Mouse (Mus musculus) limb, embryonic 13.5 days (tissue): ENCODE measurements at regions not wholly inside any gene's neighbourhood (a gene's known extent, or its start where the extent isn't known, plus 50 kb on each side); places are given as distances from the start of the nearest gene placed in this dataset.
"Not testable (repeated sequence)": the region's sequence is repeated elsewhere in the genome, so short reads cannot be mapped to it uniquely, and the experiment has no call there.

Experiments used
- ATAC-seq: fragments of 200-750 bp; cut with Nextera tagmentation; 2 replicates; pipeline ENCODE4 v1.8.0; 2017; ENCODE audit warnings: low read depth, moderate number of reproducible peaks, moderate TSS enrichment; ENCODE audit not compliant: low FRiP score
- H3K27ac ChIP-seq: fragments of 300-500 bp; sonication (generic); 2 replicates; pipeline ENCODE4 v1.5.1; 2015; ENCODE audit warnings: inconsistent platforms, mild to moderate bottlenecking, moderate library complexity
- H3K27me3 ChIP-seq: fragments of 300-500 bp; sonication (generic); 2 replicates; pipeline ENCODE4 v1.6.1; 2015; ENCODE audit warnings: mild to moderate bottlenecking, inconsistent platforms
- H3K36me3 ChIP-seq: fragments of 300-500 bp; sonication (generic); 2 replicates; pipeline ENCODE4 v1.6.1; 2015; ENCODE audit warnings: inconsistent platforms, mild to moderate bottlenecking, moderate library complexity
- H3K4me1 ChIP-seq: fragments of 300-500 bp; sonication (generic); 2 replicates; pipeline ENCODE4 v1.6.1; 2015; ENCODE audit warnings: inconsistent platforms
- H3K4me2 ChIP-seq: fragments of 300-500 bp; sonication (generic); replicated peaks from 2 replicates; pipeline ENCODE4 v1.6.1; 2015; ENCODE audit warnings: inconsistent platforms, mild to moderate bottlenecking, moderate library complexity
- H3K4me3 ChIP-seq: fragments of 300-500 bp; sonication (generic); 2 replicates; pipeline ENCODE4 v1.5.1; 2015; ENCODE audit warnings: moderate library complexity, mild to moderate bottlenecking, inconsistent platforms
- H3K9ac ChIP-seq: fragments of 300-500 bp; sonication (generic); 2 replicates; pipeline ENCODE4 v1.6.1; 2015; ENCODE audit warnings: mild to moderate bottlenecking, inconsistent platforms
- H3K9me3 ChIP-seq: fragments of 300-500 bp; sonication (generic); 2 replicates; pipeline ENCODE4 v1.6.1; 2016; ENCODE audit warnings: inconsistent platforms
- WGBS: fragments of 180-500 bp; shearing (Covaris S2); methylation state at CpG from one replicate; pipeline ENCODE4 v1.1.7; 2015; 5-methylcytosine and 5-hydroxymethylcytosine counted together

GRCm38 (mm10) chr12:117327086-117327485, 189.2 kb upstream of the Rapgef5 start:
- H3K27me3 ChIP-seq, H3K4me2 ChIP-seq, H3K27ac ChIP-seq, H3K9ac ChIP-seq, H3K9me3 ChIP-seq, H3K4me1 ChIP-seq, ATAC-seq, H3K4me3 ChIP-seq, H3K36me3 ChIP-seq: not testable (repeated sequence)
- WGBS, result 66% methylated on average over 5 of the region's 5 CpGs

DNA sequence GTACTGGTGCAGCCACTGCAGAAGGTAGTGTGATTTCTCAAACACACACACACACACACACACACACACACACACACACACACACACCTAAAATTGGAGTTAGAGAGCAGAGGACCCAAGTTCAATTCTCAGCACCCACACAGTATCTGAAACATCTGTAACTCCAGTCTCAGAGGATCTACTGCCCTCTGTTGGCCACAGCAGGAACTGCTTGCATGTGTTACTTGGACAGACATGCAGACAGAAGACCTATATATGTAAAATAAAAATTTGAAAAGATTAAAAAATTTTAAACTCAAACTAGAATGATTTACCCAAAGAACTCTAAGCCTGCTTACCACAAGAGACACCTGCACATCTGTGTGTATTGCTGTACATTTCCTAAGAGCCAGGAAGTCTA, 185.9 kb upstream of the Rapgef5 start:
- no peak overlapping the region for H3K4me3 ChIP-seq
- H3K27me3 ChIP-seq, result no peaks in the 10 kb centered on the region
- H3K36me3 ChIP-seq, result no peaks in the 10 kb centered on the region
- no peaks in the 10 kb centered on the region for H3K4me1 ChIP-seq
- no peak for ATAC-seq
- H3K9ac ChIP-seq, result no peak overlapping the region
- peaks cover 5% of the 10 kb centered on the region; the same call in 1 of the 2 replicates for H3K9me3 ChIP-seq
- H3K27ac ChIP-seq, result no peak overlapping the region
- H3K4me2 ChIP-seq, result no peak overlapping the region

GRCm38 (mm10) chr12:117336856-117337255, 179.4 kb upstream of the Rapgef5 start:
- 63% methylated on average over 4 of the region's 4 CpGs for WGBS
- Histone ChIP-seq H3K4me3 (no peak overlapping the region), H3K9me3 (no peaks in the 10 kb centered on the region)

DNA sequence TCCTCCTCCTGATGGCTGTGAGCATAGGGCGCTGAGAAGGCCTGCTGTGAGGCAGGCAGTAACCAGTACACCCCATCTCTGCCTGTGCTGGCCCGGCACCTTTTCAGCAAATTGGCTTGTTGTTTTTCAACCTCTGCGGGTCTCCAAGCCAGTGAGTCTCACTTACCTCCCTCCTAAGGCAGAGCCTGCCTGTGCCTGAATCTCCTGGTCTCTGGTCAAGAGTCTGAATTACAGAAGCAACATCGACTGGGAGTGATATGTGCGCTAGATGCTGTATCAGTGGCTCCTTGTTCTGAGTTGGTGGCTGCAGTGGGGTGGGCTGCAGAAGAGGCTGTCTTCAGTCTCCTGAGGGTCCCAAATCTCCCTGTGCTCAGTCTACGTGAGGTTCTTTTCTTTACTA, 174.0 kb upstream of the Rapgef5 start:
- no peaks in the 10 kb centered on the region for H3K27me3 ChIP-seq
- no peaks in the 10 kb centered on the region for H3K9me3 ChIP-seq
- ATAC-seq, result no peak
- H3K36me3 ChIP-seq, result no peaks in the 10 kb centered on the region
- WGBS, result 47% methylated on average over 6 of the region's 6 CpGs
- no peak overlapping the region for H3K9ac ChIP-seq
- peaks cover 40% of the 10 kb centered on the region for H3K4me1 ChIP-seq
- no peak overlapping the region for H3K4me2 ChIP-seq
- no peak overlapping the region for H3K4me3 ChIP-seq
- H3K27ac ChIP-seq, result peak overlapping the region; percentile 10; the same call in 1 of the 2 replicates

More at GRCm38 (mm10) chr12:117336856-117337255, 179.4 kb upstream of the Rapgef5 start:
- H3K4me2 ChIP-seq, result no peak overlapping the region
- no peaks in the 10 kb centered on the region for H3K36me3 ChIP-seq
- no peak overlapping the region for H3K27ac ChIP-seq
- H3K27me3 ChIP-seq, result no peaks in the 10 kb centered on the region
- no peak overlapping the region for H3K9ac ChIP-seq
- no peak for ATAC-seq
- 0 out of 2 replicates have a peak, but pooled peaks cover 6% of the 10 kb centered on the region for H3K4me1 ChIP-seq

DNA sequence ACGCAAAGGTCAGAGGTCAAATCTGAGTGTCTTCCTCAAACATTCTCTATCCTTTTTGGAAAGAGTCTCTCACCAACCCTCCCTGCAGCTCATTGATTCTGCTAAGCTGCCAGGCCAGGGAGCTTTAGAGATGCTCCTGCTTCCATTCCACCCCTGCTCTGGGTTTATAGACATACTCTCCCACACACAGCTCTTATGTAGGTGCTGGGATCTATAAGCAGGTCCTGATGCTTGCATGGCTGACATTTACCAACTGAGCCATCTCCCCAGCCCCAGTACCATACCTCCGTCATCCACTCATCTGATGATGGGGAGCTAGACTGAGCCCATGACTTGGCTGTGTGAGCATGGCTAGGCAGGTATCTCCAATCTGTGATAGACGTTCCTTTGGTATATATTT, 173.2 kb upstream of the Rapgef5 start:
- 90% methylated on average over 3 of the region's 3 CpGs for WGBS
- Histone ChIP-seq H3K4me3 (no peak overlapping the region), H3K27ac (no peak overlapping the region), H3K36me3 (no peaks in the 10 kb centered on the region), H3K27me3 (no peaks in the 10 kb centered on the region), H3K9ac (no peak overlapping the region), H3K4me2 (no peak overlapping the region), H3K9me3 (no peaks in the 10 kb centered on the region), H3K4me1 (peaks cover 40% of the 10 kb centered on the region)
- ATAC-seq, result no peak

GRCm38 (mm10) chr12:117343605-117344004, 172.7 kb upstream of the Rapgef5 start:
- not testable (repeated sequence) for ATAC-seq, H3K4me3 ChIP-seq, H3K36me3 ChIP-seq, H3K9me3 ChIP-seq, H3K27ac ChIP-seq, H3K27me3 ChIP-seq, H3K4me2 ChIP-seq, H3K9ac ChIP-seq
- 88% methylated on average over 5 of the region's 5 CpGs for WGBS
- peaks cover 40% of the 10 kb centered on the region for H3K4me1 ChIP-seq

DNA sequence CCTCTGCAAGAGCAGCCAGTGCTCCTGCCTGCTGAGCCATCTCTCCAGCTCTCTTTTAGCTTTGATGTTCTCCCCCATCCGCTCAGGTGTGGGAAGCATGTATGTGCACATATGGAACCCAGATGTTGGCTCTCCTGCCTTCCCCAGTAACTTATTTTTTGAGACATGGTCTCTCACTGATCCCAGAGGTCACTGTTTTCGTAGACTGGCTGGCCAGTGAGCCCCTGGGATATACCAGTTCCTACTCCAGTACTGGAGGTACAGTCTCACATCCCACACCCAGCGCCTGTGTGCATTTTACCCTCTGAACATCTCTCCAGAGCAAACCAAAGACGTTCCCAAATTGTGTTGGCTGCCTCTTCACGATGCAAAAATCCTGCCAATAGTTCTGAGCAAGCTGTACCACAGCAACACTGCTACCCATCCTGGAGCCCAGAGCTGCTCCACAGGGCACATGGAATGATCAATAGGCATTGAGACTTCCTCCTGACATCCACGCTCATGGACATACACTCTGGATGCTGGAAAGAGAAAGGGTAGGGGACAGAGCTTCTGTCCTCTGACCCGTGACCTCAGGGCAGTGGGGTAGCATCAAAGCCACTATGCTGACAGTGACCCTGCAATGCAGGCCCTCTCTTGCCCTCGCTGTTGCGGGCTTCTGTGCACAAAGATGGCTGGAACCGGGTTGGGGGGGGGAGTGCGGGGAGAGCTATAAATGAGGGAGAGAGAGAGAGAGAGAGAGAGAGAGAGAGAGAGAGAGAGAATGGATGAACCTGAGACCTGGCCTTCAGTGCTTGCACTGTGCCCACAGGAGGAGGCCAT, 171.8 kb upstream of the Rapgef5 start:
- WGBS, result 38% methylated on average over 11 of the region's 11 CpGs
- Histone ChIP-seq H3K9me3 (no peaks in the 10 kb centered on the region), H3K4me1 (peaks cover 40% of the 10 kb centered on the region), H3K36me3 (no peaks in the 10 kb centered on the region), H3K27me3 (no peaks in the 10 kb centered on the region), H3K4me3 (no peak overlapping the region), H3K4me2 (no peak overlapping the region), H3K9ac (no peak overlapping the region), H3K27ac (0 out of 2 replicates have a peak overlapping the region, but pooled peaks have one; percentile 0)
- no peak; the same call in 1 of the 2 replicates for ATAC-seq

GRCm38 (mm10) chr12:117345088-117345977, 170.9 kb upstream of the Rapgef5 start:
- 28% methylated on average over 20 of the region's 20 CpGs for WGBS
- no peaks in the 10 kb centered on the region for H3K9me3 ChIP-seq
- ATAC-seq, result peak; percentile 68; the same call in 1 of the 2 replicates
- no peaks in the 10 kb centered on the region for H3K36me3 ChIP-seq
- H3K4me2 ChIP-seq, result peak overlapping the region; percentile 53
- H3K27me3 ChIP-seq, result no peaks in the 10 kb centered on the region
- no peak overlapping the region for H3K9ac ChIP-seq
- H3K4me3 ChIP-seq, result no peak overlapping the region
- 0 out of 2 replicates have a peak overlapping the region, but pooled peaks have one; percentile 0 for H3K27ac ChIP-seq
- peaks cover 40% of the 10 kb centered on the region for H3K4me1 ChIP-seq

DNA sequence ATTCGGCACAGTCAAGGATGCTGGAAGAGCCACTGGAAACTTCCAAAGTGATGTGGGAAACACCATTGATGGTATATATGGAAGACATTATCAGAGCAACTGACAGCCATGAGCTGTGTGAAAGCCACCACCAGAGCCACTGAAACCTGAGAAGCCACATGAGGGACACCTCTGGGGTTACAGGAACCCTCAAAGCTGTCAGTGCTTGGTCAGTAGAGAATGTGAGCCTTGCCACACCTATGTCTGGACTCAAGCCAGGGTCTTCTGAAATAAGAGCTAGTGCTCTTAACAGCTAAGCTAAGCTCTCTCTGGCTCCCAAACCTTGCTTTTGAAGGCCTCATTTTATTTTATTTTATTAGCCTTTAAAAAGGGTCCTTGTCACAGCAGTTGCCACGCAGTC, 170.2 kb upstream of the Rapgef5 start:
- peaks cover 37% of the 10 kb centered on the region for H3K4me1 ChIP-seq
- no peak overlapping the region for H3K9ac ChIP-seq
- H3K27me3 ChIP-seq, result no peaks in the 10 kb centered on the region
- no peaks in the 10 kb centered on the region for H3K36me3 ChIP-seq
- no peak overlapping the region for H3K4me3 ChIP-seq
- peak; percentile 3; the same call in 1 of the 2 replicates for ATAC-seq
- no peaks in the 10 kb centered on the region for H3K9me3 ChIP-seq
- peak overlapping the region; percentile 53; the same call in 1 of the 2 replicates for H3K4me2 ChIP-seq
- no peak overlapping the region for H3K27ac ChIP-seq
- 64% methylated on average over 2 of the region's 2 CpGs for WGBS

DNA sequence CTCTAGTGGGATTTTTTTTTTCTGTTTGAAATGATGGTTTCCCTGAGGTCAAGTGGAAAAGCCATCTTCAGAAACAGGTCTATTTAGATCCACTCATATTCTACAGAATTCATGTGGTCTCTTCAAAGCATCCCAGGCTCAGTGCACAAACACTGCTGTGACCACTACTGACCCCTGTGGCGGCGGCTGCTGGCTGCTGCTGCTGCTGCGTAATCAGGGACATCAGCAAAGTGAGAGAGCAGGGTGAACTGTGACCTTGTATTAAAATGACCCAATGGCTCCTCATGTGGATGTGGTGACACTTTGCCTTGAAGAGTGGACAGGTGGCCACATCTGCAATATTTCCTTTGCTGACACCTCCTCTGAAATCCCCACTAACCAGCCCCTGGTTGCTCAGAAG, 169.1 kb upstream of the Rapgef5 start:
- H3K36me3 ChIP-seq, result no peaks in the 10 kb centered on the region
- WGBS, result 58% methylated on average over 3 of the region's 3 CpGs
- no peak overlapping the region for H3K9ac ChIP-seq
- H3K27ac ChIP-seq, result no peak overlapping the region
- no peak overlapping the region for H3K4me2 ChIP-seq
- H3K4me1 ChIP-seq, result peaks cover 31% of the 10 kb centered on the region
- no peaks in the 10 kb centered on the region for H3K9me3 ChIP-seq
- no peak overlapping the region for H3K4me3 ChIP-seq
- no peaks in the 10 kb centered on the region for H3K27me3 ChIP-seq
- ATAC-seq, result no peak

GRCm38 (mm10) chr12:117348516-117348915, 167.8 kb upstream of the Rapgef5 start:
- Histone ChIP-seq H3K4me3 (no peak overlapping the region), H3K36me3 (no peaks in the 10 kb centered on the region), H3K9ac (no peak overlapping the region), H3K27ac (no peak overlapping the region), H3K4me1 (peaks cover 27% of the 10 kb centered on the region), H3K4me2 (no peak overlapping the region), H3K9me3 (no peaks in the 10 kb centered on the region), H3K27me3 (no peaks in the 10 kb centered on the region)
- no peak for ATAC-seq
- 88% methylated on average over 3 of the region's 3 CpGs for WGBS

DNA sequence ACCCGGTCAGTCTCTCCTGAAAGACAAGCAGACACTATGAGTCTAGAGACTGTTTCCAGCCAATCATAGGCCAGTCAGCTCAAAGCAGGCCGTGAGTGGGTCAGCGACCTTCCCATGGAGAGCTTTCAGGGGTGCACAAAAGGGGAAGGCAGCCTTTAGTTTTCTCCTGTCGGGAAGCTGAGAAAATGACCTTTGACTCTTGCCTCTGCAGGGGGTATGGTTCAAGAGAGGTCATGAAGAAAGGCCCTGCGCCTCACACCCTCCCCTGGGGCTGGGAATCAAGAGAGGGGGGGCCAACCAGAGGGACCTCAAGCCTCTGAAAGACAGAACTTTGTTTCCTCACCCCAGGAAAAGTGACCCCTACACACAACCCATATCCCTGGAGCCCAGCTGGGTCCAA, 164.4 kb upstream of the Rapgef5 start:
- Histone ChIP-seq H3K36me3 (no peaks in the 10 kb centered on the region), H3K27ac (no peak overlapping the region), H3K4me2 (no peak overlapping the region), H3K27me3 (no peaks in the 10 kb centered on the region), H3K9ac (no peak overlapping the region), H3K9me3 (no peaks in the 10 kb centered on the region), H3K4me3 (no peak overlapping the region), H3K4me1 (no peaks in the 10 kb centered on the region)
- ATAC-seq, result no peak
- WGBS, result 12% methylated on average over 5 of the region's 5 CpGs
